ENCODE assay signal across 8 mouse cellular contexts in genomic region chr8:103230741-103231475, GRCm38 (mm10).
DNase-seq lines count a peak whose midpoint lies in the region; ATAC-seq and TF ChIP-seq lines count a peak whose summit lies in the region.
"Had no signal": no experiment of that assay in that cellular context is flagged by ENCODE, and none has a peak within 500 bp of the region (broad histone marks: within the 10 kb centered on the region; RNA-seq: fewer than 3 reads in every experiment).

No protein-coding gene starts in this region.

- no peak overlapping the region for H3K9ac ChIP-seq in lung, postnatal 0 days (replicated peaks; ENCODE audit: low read depth)
- H3K9ac ChIP-seq in forebrain, embryonic 16.5 days (replicated peaks; ENCODE audit: low read depth, low read length) = no peak overlapping the region
- H3K9ac ChIP-seq in intestine, embryonic 16.5 days (ENCODE audit: low read depth, low read length) = no peak overlapping the region
- H3K9ac ChIP-seq in stomach, embryonic 14.5 days (replicated peaks; ENCODE audit: low read depth, low read length) = no peak overlapping the region
- H3K9ac ChIP-seq in hindbrain, embryonic 12.5 days = no peak overlapping the region

- no peaks in the 10 kb centered on the region for H3K27me3 ChIP-seq in lung, postnatal 0 days (replicated peaks; ENCODE audit: insufficient read depth, low read length)
- no peaks in the 10 kb centered on the region for H3K27me3 ChIP-seq in forebrain, embryonic 16.5 days (replicated peaks; ENCODE audit: control insufficient read depth, insufficient read depth, low read length)
- no peaks in the 10 kb centered on the region for H3K27me3 ChIP-seq in intestine, embryonic 16.5 days (replicated peaks; ENCODE audit: control insufficient read depth, insufficient read depth, low read length)
- no peaks in the 10 kb centered on the region for H3K27me3 ChIP-seq in stomach, embryonic 14.5 days (ENCODE audit: control insufficient read depth, insufficient read depth, low read length)
- no peaks in the 10 kb centered on the region for H3K27me3 ChIP-seq in hindbrain, embryonic 12.5 days

- 52% methylated on average over 9 of the region's 9 CpGs for WGBS in lung, postnatal 0 days
- WGBS in forebrain, embryonic 16.5 days = 78% methylated on average over 9 of the region's 9 CpGs
- 50% methylated on average over 9 of the region's 9 CpGs for WGBS in intestine, embryonic 16.5 days
- WGBS in stomach, embryonic 14.5 days = 36% methylated on average over 9 of the region's 9 CpGs
- WGBS in hindbrain, embryonic 12.5 days = 69% methylated on average over 9 of the region's 9 CpGs

- H3K4me3 ChIP-seq in lung, postnatal 0 days (ENCODE audit: low read depth, low read length) = no peak overlapping the region
- no peak overlapping the region for H3K4me3 ChIP-seq in forebrain, embryonic 16.5 days (replicated peaks; ENCODE audit: low read length)
- H3K4me3 ChIP-seq in intestine, embryonic 16.5 days (ENCODE audit: low read length) = no peak overlapping the region
- H3K4me3 ChIP-seq in stomach, embryonic 14.5 days (ENCODE audit: low read depth, low read length) = no peak overlapping the region
- H3K4me3 ChIP-seq in hindbrain, embryonic 12.5 days = no peak overlapping the region

- H3K36me3 ChIP-seq in lung, postnatal 0 days (ENCODE audit: insufficient read depth, low read length) = no peaks in the 10 kb centered on the region
- H3K36me3 ChIP-seq in forebrain, embryonic 16.5 days (ENCODE audit: control insufficient read depth, insufficient read depth) = no peaks in the 10 kb centered on the region
- H3K36me3 ChIP-seq in intestine, embryonic 16.5 days (ENCODE audit: control insufficient read depth, insufficient read depth, low read length) = no peaks in the 10 kb centered on the region
- H3K36me3 ChIP-seq in stomach, embryonic 14.5 days (ENCODE audit: control insufficient read depth, insufficient read depth, low read length) = no peaks in the 10 kb centered on the region
- H3K36me3 ChIP-seq in hindbrain, embryonic 12.5 days = no peaks in the 10 kb centered on the region

- no peak for TF ChIP-seq CTCF in lung, postnatal 0 days (IDR thresholded peaks at IDR 0.05)

- H3K4me1 ChIP-seq in lung, postnatal 0 days (ENCODE audit: insufficient read depth, low read depth, low read length) = no peaks in the 10 kb centered on the region
- H3K4me1 ChIP-seq in forebrain, embryonic 16.5 days (replicated peaks; ENCODE audit: control insufficient read depth, insufficient read depth, low read length) = no peaks in the 10 kb centered on the region
- H3K4me1 ChIP-seq in intestine, embryonic 16.5 days (ENCODE audit: control insufficient read depth, insufficient read depth, low read length) = peaks cover 3% of the 10 kb centered on the region; the same call in 1 of the 2 replicates
- H3K4me1 ChIP-seq in stomach, embryonic 14.5 days (ENCODE audit: control insufficient read depth, insufficient read depth, low read length) = peaks cover 11% of the 10 kb centered on the region; the same call in 1 of the 2 replicates
- no peaks in the 10 kb centered on the region for H3K4me1 ChIP-seq in hindbrain, embryonic 12.5 days

- TF ChIP-seq EP300 in lung, postnatal 0 days (IDR thresholded peaks at IDR 0.05) = no peak

- H3K4me2 ChIP-seq in lung, postnatal 0 days (replicated peaks; ENCODE audit: low read depth, low read length) = no peak overlapping the region
- H3K4me2 ChIP-seq in forebrain, embryonic 16.5 days (ENCODE audit: low read length) = no peak overlapping the region
- H3K4me2 ChIP-seq in intestine, embryonic 16.5 days (ENCODE audit: low read depth, low read length) = no peak overlapping the region
- H3K4me2 ChIP-seq in stomach, embryonic 14.5 days (replicated peaks; ENCODE audit: low read depth, low read length) = no peak overlapping the region
- no peak overlapping the region for H3K4me2 ChIP-seq in hindbrain, embryonic 12.5 days (replicated peaks)
- H3K4me2 ChIP-seq: midbrain, embryonic 11.5 days had no signal

- DNase-seq in lung, postnatal 0 days (ENCODE audit: low spot score) = no peak
- no peak for DNase-seq in lung, postnatal 14 days
- DNase-seq in embryo, embryonic 10 days (ENCODE audit: low spot score) = no peak

- H3K9me3 ChIP-seq in lung, postnatal 0 days (ENCODE audit: low read length) = no peaks in the 10 kb centered on the region
- no peaks in the 10 kb centered on the region for H3K9me3 ChIP-seq in forebrain, embryonic 16.5 days (ENCODE audit: control insufficient read depth, low read length)
- H3K9me3 ChIP-seq in intestine, embryonic 16.5 days (ENCODE audit: control insufficient read depth, low read length) = no peaks in the 10 kb centered on the region
- no peaks in the 10 kb centered on the region for H3K9me3 ChIP-seq in stomach, embryonic 14.5 days (ENCODE audit: control insufficient read depth, low read depth, low read length)
- H3K9me3 ChIP-seq in hindbrain, embryonic 12.5 days (replicated peaks) = no peaks in the 10 kb centered on the region

- H3K27ac ChIP-seq in lung, postnatal 0 days (ENCODE audit: low read length) = 0 out of 2 replicates have a peak overlapping the region, but pooled peaks have one; percentile 1
- H3K27ac ChIP-seq in forebrain, embryonic 16.5 days (ENCODE audit: low read length) = no peak overlapping the region
- peak overlapping the region; percentile 66 for H3K27ac ChIP-seq in intestine, embryonic 16.5 days (ENCODE audit: low read length)
- peak overlapping the region; percentile 49; the same call in 1 of the 2 replicates for H3K27ac ChIP-seq in stomach, embryonic 14.5 days (ENCODE audit: low read length)
- H3K27ac ChIP-seq in hindbrain, embryonic 12.5 days = no peak overlapping the region

- ATAC-seq in lung, postnatal 0 days = no peak
- ATAC-seq in forebrain, embryonic 16.5 days = peak; percentile 58; the same call in 1 of the 2 replicates
- ATAC-seq in intestine, embryonic 16.5 days = no peak
- ATAC-seq in stomach, embryonic 14.5 days (ENCODE audit: insufficient number of reproducible peaks, insufficient read depth, low FRiP score, low read depth) = no peak
- no peak for ATAC-seq in hindbrain, embryonic 12.5 days (ENCODE audit: low FRiP score)

Comparison
In these comparisons a context has a peak if more than half of its experiments do, and no peak if none do; other contexts are left out.
1. H3K27ac ChIP-seq: peak in lung, postnatal 0 days (single experiment), intestine, embryonic 16.5 days (single experiment) and stomach, embryonic 14.5 days (single experiment); none in forebrain, embryonic 16.5 days (single experiment) and hindbrain, embryonic 12.5 days (single experiment).